Mouse (Mus musculus): ENCODE measurements around the gene Tmx4. TPM values are rescaled to one million over a fixed set of nuclear protein-coding genes. Genes with fewer than 3 reads are reported as not detected.

Gene Tmx4
- polyA plus RNA-seq, 1 experiment from 2014 or later = 25.7 TPM

DNA sequence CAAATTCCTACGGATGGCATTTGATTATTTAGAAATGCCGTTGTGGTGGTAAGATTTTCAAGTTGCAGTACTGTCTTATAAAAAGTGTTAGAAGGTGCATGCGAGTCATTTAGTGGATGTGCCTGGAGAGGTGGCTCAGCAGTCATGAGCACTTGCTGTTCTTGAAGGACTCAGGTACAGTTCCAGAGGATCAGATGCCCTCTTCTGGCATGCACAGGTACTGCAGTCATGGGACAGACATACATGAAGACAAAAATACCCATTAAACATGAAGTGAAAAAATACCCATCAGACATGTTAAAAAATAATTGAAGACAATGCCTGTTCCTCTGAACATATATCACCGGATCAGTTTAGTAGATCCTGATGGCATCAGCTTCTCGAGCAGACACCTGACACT lies 29.7 kb upstream of the Tmx4 start:
- peak; percentile 68 for TF ChIP-seq CTCF (IDR thresholded peaks at IDR 0.05; ENCODE audit: low read depth)
- no peak overlapping the region for H3K4me2 ChIP-seq
- H3K27ac ChIP-seq (ENCODE audit: low read depth) = no peak overlapping the region
- ATAC-seq (ENCODE audit: insufficient read depth) (no peak), DNase-seq (peak; percentile 63)
- H3K4me3 ChIP-seq (ENCODE audit: low read depth, low read length) = no peak overlapping the region
- no peaks in the 10 kb centered on the region for H3K4me1 ChIP-seq (ENCODE audit: insufficient read depth)
- no peak overlapping the region for H3K9ac ChIP-seq
- H3K36me3 ChIP-seq (ENCODE audit: insufficient read depth) = no peaks in the 10 kb centered on the region
- H3K9me3 ChIP-seq (ENCODE audit: low read depth, low read length) = no peaks in the 10 kb centered on the region
- H3K27me3 ChIP-seq (ENCODE audit: insufficient read depth, low read length) = no peaks in the 10 kb centered on the region
- 70% methylated on average over 5 of the region's 5 CpGs for WGBS

DNA sequence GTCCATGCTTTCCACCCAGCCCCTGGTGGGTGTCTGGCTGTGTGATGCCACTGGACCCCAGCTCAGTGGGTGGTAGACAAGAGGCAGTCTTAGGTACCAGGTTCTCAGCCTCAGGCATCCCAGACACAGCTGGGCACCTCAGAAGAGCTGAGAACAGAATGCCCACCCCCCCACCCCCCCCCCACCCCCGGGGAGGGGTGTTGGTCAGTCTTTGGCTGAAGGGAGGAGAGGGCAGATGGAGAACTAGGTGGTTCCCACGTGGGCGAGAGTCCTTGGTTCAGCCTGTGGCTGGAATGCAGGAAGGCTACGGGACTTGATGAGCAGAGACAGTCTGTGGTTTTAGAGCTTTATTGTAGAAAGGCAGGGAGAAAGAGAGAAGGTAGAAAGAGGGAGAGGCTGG lies 12.5 kb upstream of the Tmx4 start:
- H3K4me3 ChIP-seq (ENCODE audit: low read depth, low read length) = no peak overlapping the region
- 18% methylated on average over 4 of the region's 4 CpGs for WGBS
- no peak; the same call in 1 of the 2 replicates for ATAC-seq (ENCODE audit: insufficient read depth)

DNA sequence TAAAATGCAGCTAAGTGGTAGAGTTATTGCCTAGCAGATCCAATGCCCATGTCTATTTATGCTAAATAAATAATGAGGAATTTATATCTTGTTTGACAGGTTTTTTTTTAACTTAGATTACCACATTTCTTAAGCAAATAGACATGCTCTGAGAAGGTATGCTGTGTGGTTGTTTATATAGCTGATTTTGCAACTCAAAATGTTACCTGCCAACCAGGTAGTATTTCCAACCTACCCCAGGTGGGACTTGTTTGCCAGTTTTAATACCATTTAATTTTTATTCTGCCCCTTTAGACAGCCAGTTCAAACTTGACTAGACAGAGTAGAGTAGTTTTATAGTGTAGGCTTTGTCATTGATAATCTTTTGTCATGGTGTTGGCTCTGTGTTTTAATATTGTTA lies 10.7 kb upstream of the Tmx4 start:
- H3K9me3 ChIP-seq (ENCODE audit: low read depth, low read length) = no peaks in the 10 kb centered on the region
- no peak for TF ChIP-seq CTCF (IDR thresholded peaks at IDR 0.05; ENCODE audit: low read depth)
- H3K27ac ChIP-seq (ENCODE audit: low read depth) = no peak overlapping the region
- no peak for DNase-seq
- no peaks in the 10 kb centered on the region for H3K36me3 ChIP-seq (ENCODE audit: insufficient read depth)
- no peak for ATAC-seq (ENCODE audit: insufficient read depth)
- H3K9ac ChIP-seq = no peak overlapping the region
- H3K4me1 ChIP-seq (ENCODE audit: insufficient read depth) = no peaks in the 10 kb centered on the region
- no peak overlapping the region for H3K4me2 ChIP-seq
- no peak overlapping the region for H3K4me3 ChIP-seq (ENCODE audit: low read depth, low read length)
- no peaks in the 10 kb centered on the region for H3K27me3 ChIP-seq (ENCODE audit: insufficient read depth, low read length)

More for the DNA sequence above, 12.5 kb upstream of the Tmx4 start:
- Histone ChIP-seq H3K27ac (ENCODE audit: low read depth) (no peak overlapping the region), H3K4me2 (no peak overlapping the region), H3K4me1 (ENCODE audit: insufficient read depth) (no peaks in the 10 kb centered on the region), H3K36me3 (ENCODE audit: insufficient read depth) (no peaks in the 10 kb centered on the region), H3K9ac (no peak overlapping the region), H3K27me3 (ENCODE audit: insufficient read depth, low read length) (no peaks in the 10 kb centered on the region), H3K9me3 (ENCODE audit: low read depth, low read length) (no peaks in the 10 kb centered on the region)
- no peak for DNase-seq
- TF ChIP-seq CTCF (IDR thresholded peaks at IDR 0.05; ENCODE audit: low read depth) = no peak

DNA sequence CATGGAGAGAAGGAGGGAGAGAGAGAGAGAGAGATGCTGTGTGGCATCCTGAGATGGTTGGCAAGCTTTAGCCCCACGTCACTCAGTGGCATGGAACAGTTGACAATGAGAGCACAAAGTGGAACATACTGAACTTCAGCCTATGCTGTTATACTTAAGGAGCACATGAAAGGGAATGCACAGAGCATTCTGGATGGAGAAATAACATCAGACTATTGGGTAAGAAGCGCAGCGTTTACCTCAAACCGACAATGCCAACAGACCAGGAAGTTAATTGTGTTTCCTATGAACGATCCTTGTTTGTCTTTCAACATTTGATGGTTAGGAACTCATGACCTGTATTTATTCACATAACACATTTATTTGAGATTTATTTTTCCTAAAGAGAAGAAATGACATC lies 8.8 kb upstream of the Tmx4 start:
- Histone ChIP-seq H3K27me3 (ENCODE audit: insufficient read depth, low read length) (no peaks in the 10 kb centered on the region), H3K9ac (no peak overlapping the region), H3K27ac (ENCODE audit: low read depth) (no peak overlapping the region), H3K4me1 (ENCODE audit: insufficient read depth) (no peaks in the 10 kb centered on the region), H3K4me3 (ENCODE audit: low read depth, low read length) (no peak overlapping the region), H3K4me2 (no peak overlapping the region), H3K9me3 (ENCODE audit: low read depth, low read length) (no peaks in the 10 kb centered on the region), H3K36me3 (ENCODE audit: insufficient read depth) (no peaks in the 10 kb centered on the region)
- TF ChIP-seq CTCF (IDR thresholded peaks at IDR 0.05; ENCODE audit: low read depth) = no peak
- ATAC-seq (ENCODE audit: insufficient read depth) (no peak), DNase-seq (no peak)
- WGBS = 71% methylated on average over 5 of the region's 5 CpGs

DNA sequence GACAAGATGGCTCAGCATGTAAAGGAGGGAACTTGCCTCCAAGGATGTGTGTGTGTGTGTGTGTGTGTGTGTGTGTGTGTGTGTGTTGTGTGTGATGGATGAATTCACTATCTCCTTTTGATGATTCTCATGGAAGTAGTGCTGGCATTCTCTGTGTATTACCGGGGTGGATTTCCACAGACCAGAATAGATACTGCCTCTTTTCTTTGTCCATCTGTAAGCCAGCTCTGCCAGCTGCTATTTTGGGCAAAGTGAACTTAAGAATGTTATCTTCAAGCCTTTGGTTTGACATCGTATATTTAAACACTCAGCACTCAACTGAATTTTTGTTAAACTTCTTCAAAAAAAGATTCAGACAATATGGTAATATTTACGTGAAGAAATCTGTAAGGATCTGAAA lies 5.1 kb upstream of the Tmx4 start:
- Histone ChIP-seq H3K4me3 (ENCODE audit: low read depth, low read length) (no peak overlapping the region), H3K36me3 (ENCODE audit: insufficient read depth) (no peaks in the 10 kb centered on the region), H3K9ac (no peak overlapping the region), H3K27ac (ENCODE audit: low read depth) (no peak overlapping the region), H3K9me3 (ENCODE audit: low read depth, low read length) (no peaks in the 10 kb centered on the region), H3K4me2 (no peak overlapping the region), H3K27me3 (ENCODE audit: insufficient read depth, low read length) (no peaks in the 10 kb centered on the region), H3K4me1 (ENCODE audit: insufficient read depth) (peaks cover 5% of the 10 kb centered on the region; the same call in 1 of the 2 replicates)
- WGBS = 37% methylated on average over 3 of the region's 3 CpGs
- ATAC-seq (ENCODE audit: insufficient read depth) (no peak), DNase-seq (no peak)
- no peak for TF ChIP-seq CTCF (IDR thresholded peaks at IDR 0.05; ENCODE audit: low read depth)

DNA sequence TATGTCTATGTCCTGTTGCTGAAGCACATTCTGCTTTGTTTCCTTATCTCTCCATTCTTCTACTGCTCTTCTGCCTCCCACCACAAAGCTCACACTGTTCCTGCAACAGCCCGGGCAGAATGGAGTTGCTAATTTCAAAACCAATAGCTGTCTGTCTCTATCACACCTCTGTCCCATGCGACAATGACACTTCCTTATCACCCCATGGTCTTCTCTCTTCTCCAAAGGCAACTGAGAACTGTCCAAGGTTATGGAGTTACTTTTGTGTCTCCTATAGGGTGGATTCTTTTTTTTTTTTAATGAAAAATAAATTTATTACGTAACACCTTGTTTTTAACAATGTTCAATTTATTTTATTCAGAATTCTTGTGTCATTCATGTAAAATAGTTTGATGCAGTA lies 1.8 kb upstream of the Tmx4 start:
- H3K4me3 ChIP-seq (ENCODE audit: low read depth, low read length) = no peak overlapping the region
- no peaks in the 10 kb centered on the region for H3K9me3 ChIP-seq (ENCODE audit: low read depth, low read length)
- H3K27ac ChIP-seq (ENCODE audit: low read depth) = no peak overlapping the region
- ATAC-seq (ENCODE audit: insufficient read depth) (no peak), DNase-seq (no peak)
- no peak overlapping the region for H3K4me2 ChIP-seq
- no peak overlapping the region for H3K9ac ChIP-seq
- no peak for TF ChIP-seq CTCF (IDR thresholded peaks at IDR 0.05; ENCODE audit: low read depth)
- 59% methylated on average over 3 of the region's 3 CpGs for WGBS
- H3K4me1 ChIP-seq (ENCODE audit: insufficient read depth) = peaks cover 10% of the 10 kb centered on the region
- H3K27me3 ChIP-seq (ENCODE audit: insufficient read depth, low read length) = no peaks in the 10 kb centered on the region
- H3K36me3 ChIP-seq (ENCODE audit: insufficient read depth) = no peaks in the 10 kb centered on the region

DNA sequence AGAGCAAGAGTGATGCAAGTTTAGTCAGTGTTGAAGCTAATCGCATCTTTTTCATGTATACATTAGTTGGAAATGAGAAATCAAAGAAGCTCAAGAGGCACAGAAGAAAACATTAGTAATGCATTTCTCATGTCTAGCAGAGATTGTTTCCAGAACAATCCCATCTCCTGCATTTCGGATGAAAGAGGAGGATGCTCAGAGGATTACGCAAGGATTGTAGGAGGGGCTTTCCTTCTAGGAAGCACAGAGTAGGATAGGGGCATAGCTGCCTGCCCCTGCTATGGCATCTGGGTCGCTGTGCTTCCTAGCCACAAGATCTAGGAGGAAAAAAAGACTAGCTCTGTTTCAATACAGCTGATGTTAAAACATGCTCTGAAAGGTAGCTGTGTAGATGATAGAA lies 1.2 kb upstream of the Tmx4 start:
- ATAC-seq (ENCODE audit: insufficient read depth) (no peak), DNase-seq (no peak)
- no peak for TF ChIP-seq CTCF (IDR thresholded peaks at IDR 0.05; ENCODE audit: low read depth)
- Histone ChIP-seq H3K4me3 (ENCODE audit: low read depth, low read length) (no peak overlapping the region), H3K27me3 (ENCODE audit: insufficient read depth, low read length) (no peaks in the 10 kb centered on the region), H3K9me3 (ENCODE audit: low read depth, low read length) (no peaks in the 10 kb centered on the region), H3K4me2 (no peak overlapping the region), H3K9ac (no peak overlapping the region), H3K27ac (ENCODE audit: low read depth) (no peak overlapping the region), H3K36me3 (ENCODE audit: insufficient read depth) (no peaks in the 10 kb centered on the region), H3K4me1 (ENCODE audit: insufficient read depth) (peaks cover 10% of the 10 kb centered on the region)
- WGBS = 46% methylated on average over 4 of the region's 4 CpGs

Data from lung, embryonic 14.5 days (tissue).